In genomic region chr15:43382405-43382804, GRCm38 (mm10) we compare ENCODE assay signal across 26 mouse cellular contexts.
"Had no signal": no experiment of that assay in that cellular context is flagged by ENCODE, and none has a peak within 500 bp of the region (broad histone marks: within the 10 kb centered on the region; RNA-seq: fewer than 3 reads in every experiment).

No protein-coding gene starts in this region.

- DNase-seq: gastrocnemius, adult 2 months; gastrocnemius, postnatal 10 days; gastrocnemius, postnatal 25 days; heart, adult 11 months; heart, adult 2 months; heart, postnatal 4 days; kidney, adult 11 months; kidney, adult 2 months; kidney, adult 9 months; kidney, postnatal 14 days; kidney, postnatal 36 days; layer of hippocampus, adult 9-11 months; layer of hippocampus, postnatal 36 days; left cerebral cortex, postnatal 4 days had no signal

- H3K9me3 ChIP-seq: heart, embryonic 13.5 days; heart, embryonic 15.5 days; hindbrain, embryonic 10.5 days; hindbrain, embryonic 12.5 days; hindbrain, embryonic 15.5 days; kidney, embryonic 15.5 days; limb, embryonic 13.5 days; limb, embryonic 15.5 days; liver, embryonic 12.5 days had no signal

- H3K9ac ChIP-seq: heart, embryonic 13.5 days; heart, embryonic 15.5 days; hindbrain, embryonic 12.5 days; hindbrain, embryonic 15.5 days; kidney, embryonic 15.5 days; limb, embryonic 13.5 days; limb, embryonic 15.5 days; liver, embryonic 12.5 days had no signal

- H3K4me1 ChIP-seq: heart, embryonic 13.5 days; heart, embryonic 15.5 days; hindbrain, embryonic 10.5 days; hindbrain, embryonic 12.5 days; hindbrain, embryonic 15.5 days; kidney, embryonic 15.5 days; limb, embryonic 13.5 days; limb, embryonic 15.5 days; liver, embryonic 12.5 days had no signal

- H3K27me3 ChIP-seq: heart, embryonic 13.5 days; heart, embryonic 15.5 days; hindbrain, embryonic 12.5 days; hindbrain, embryonic 15.5 days; kidney, embryonic 15.5 days; limb, embryonic 13.5 days; limb, embryonic 15.5 days; liver, embryonic 12.5 days had no signal

- H3K27ac ChIP-seq: gastrocnemius, adult 2 months; heart, adult 2 months; heart, embryonic 13.5 days; heart, embryonic 15.5 days; hindbrain, embryonic 10.5 days; hindbrain, embryonic 12.5 days; hindbrain, embryonic 15.5 days; hindbrain, postnatal 0 days; kidney, embryonic 15.5 days; kidney, postnatal 0 days; limb, embryonic 13.5 days; limb, embryonic 15.5 days; liver, embryonic 12.5 days had no signal

- H3K36me3 ChIP-seq: heart, embryonic 13.5 days; heart, embryonic 15.5 days; hindbrain, embryonic 10.5 days; hindbrain, embryonic 12.5 days; hindbrain, embryonic 15.5 days; kidney, embryonic 15.5 days; limb, embryonic 13.5 days; limb, embryonic 15.5 days; liver, embryonic 12.5 days had no signal

- H3K4me3 ChIP-seq: gastrocnemius, adult 2 months; heart, adult 2 months; heart, embryonic 13.5 days; heart, embryonic 15.5 days; hindbrain, embryonic 10.5 days; hindbrain, embryonic 12.5 days; hindbrain, embryonic 15.5 days; kidney, embryonic 15.5 days; limb, embryonic 13.5 days; limb, embryonic 15.5 days; liver, embryonic 12.5 days had no signal

- ATAC-seq: hindbrain, postnatal 0 days; intestine, embryonic 16.5 days; liver, embryonic 12.5 days had no signal
